Mouse (Mus musculus) stomach, postnatal 0 days (tissue): ENCODE measurements around the gene Sept9. TPM values are rescaled to one million over a fixed set of nuclear protein-coding genes. Genes with fewer than 3 reads are reported as not detected.

Experiments used
- ATAC-seq: fragments of 200-750 bp; cut with Nextera tagmentation; 2 replicates; pipeline ENCODE4 v1.8.0; 2017; ENCODE audit not compliant: low FRiP score, low TSS enrichment
- DNase-seq: peaks from one replicate; pipeline ENCODE4 v3.0.0-alpha.2; 2016; ENCODE audit warnings: low spot score
- H3K27ac ChIP-seq: fragments of 300-500 bp; sonication (generic); replicated peaks from 2 replicates; pipeline ENCODE4 v1.5.1; 2014; ENCODE audit warnings: mild to moderate bottlenecking, control low read depth
- H3K27me3 ChIP-seq: fragments of 300-500 bp; sonication (generic); 2 replicates; pipeline ENCODE4 v1.6.1; 2014; ENCODE audit warnings: low read length; ENCODE audit not compliant: control insufficient read depth, insufficient read depth
- H3K36me3 ChIP-seq: fragments of 300-500 bp; sonication (generic); 2 replicates; pipeline ENCODE4 v1.6.1; 2014; ENCODE audit warnings: low read length, mixed read lengths; ENCODE audit not compliant: control insufficient read depth, insufficient read depth
- H3K4me1 ChIP-seq: fragments of 300-500 bp; sonication (generic); replicated peaks from 2 replicates; pipeline ENCODE4 v1.6.1; 2014; ENCODE audit warnings: antibody characterized with exemption; ENCODE audit not compliant: control insufficient read depth, insufficient read depth
- H3K4me2 ChIP-seq: fragments of 300-500 bp; sonication (generic); replicated peaks from 2 replicates; pipeline ENCODE4 v1.6.1; 2014; ENCODE audit warnings: low read depth, mild to moderate bottlenecking, control low read depth, moderate library complexity
- H3K4me3 ChIP-seq: fragments of 300-500 bp; sonication (generic); 2 replicates; pipeline ENCODE4 v1.5.1; 2014; ENCODE audit warnings: low read depth, low read length, control low read depth
- H3K9ac ChIP-seq: fragments of 300-500 bp; sonication (generic); 2 replicates; pipeline ENCODE4 v1.6.1; 2014; ENCODE audit warnings: mild to moderate bottlenecking, low read length, control low read depth, mixed read lengths
- H3K9me3 ChIP-seq: fragments of 300-500 bp; sonication (generic); 2 replicates; pipeline ENCODE4 v1.6.1; 2016; ENCODE audit warnings: low read length; ENCODE audit not compliant: control insufficient read depth
- CTCF ChIP-seq: IDR thresholded peaks from 2 replicates; pipeline ENCODE4 v1.5.1; 2016; ENCODE audit warnings: antibody characterized with exemption, low read depth, mild to moderate bottlenecking, moderate library complexity
- EP300 ChIP-seq: optimal IDR thresholded peaks from 2 replicates; pipeline ENCODE3; 2016; ENCODE audit warnings: antibody characterized with exemption
- WGBS: fragments of 180-500 bp; shearing (Covaris S2); extraction: QIAGEN DNeasy Blood & Tissue Kit; methylation state at CpG from one replicate; pipeline ENCODE4 v1.1.7; 2014; 5-methylcytosine and 5-hydroxymethylcytosine counted together
- polyA plus RNA-seq: library from polyadenylated mRNA; unstranded; fragments of >200 nt; fragmentation: Nextera tagmentation; extraction: Ambion mirVana; gene quantifications from 2 replicates; pipeline ENCODE4 v1.2.1, GENCODE M21; 2015

Gene Sept9
- polyA plus RNA-seq = 42.9 and 46.2 TPM in 2 replicates

- Histone ChIP-seq H3K36me3 (no peaks in the 10 kb centered on the region), H3K4me3 (peak within 1 kb of the TSS; percentile 48), H3K27ac (peak within 1 kb of the TSS; percentile 65), H3K9me3 (no peaks in the 10 kb centered on the region), H3K4me1 (no peaks in the 10 kb centered on the region; the same call in 1 of the 2 replicates), H3K27me3 (no peaks in the 10 kb centered on the region), H3K9ac (peak within 1 kb of the TSS; percentile 75), H3K4me2 (peak within 1 kb of the TSS; percentile 81)
- peak; percentile 75 for DNase-seq
- no peak for TF ChIP-seq CTCF
- no peak for TF ChIP-seq EP300
- ATAC-seq = peak; percentile 48
- WGBS = 1% methylated on average over 66 of the region's 70 CpGs
These were observed at the start of gene Sept9 for GRCm38 (mm10) chr11:117199282-117200175. Gene Sept9 (plus strand): TSS chr11:117199661.

- Histone ChIP-seq H3K27me3 (no peaks in the 10 kb centered on the region), H3K4me3 (no peak overlapping the region), H3K4me1 (no peaks in the 10 kb centered on the region), H3K27ac (no peak overlapping the region), H3K36me3 (peaks cover 54% of the 10 kb centered on the region), H3K9me3 (no peaks in the 10 kb centered on the region), H3K9ac (no peak overlapping the region), H3K4me2 (no peak overlapping the region)
- ATAC-seq = no peak
- WGBS = 76% methylated on average over 9 of the region's 9 CpGs
- no peak for DNase-seq
- TF ChIP-seq CTCF (no peak), EP300 (no peak)
These were observed 48.9 kb upstream of the Sept9 start for GRCm38 (mm10) chr11:117150467-117150966.

GRCm38 (mm10) chr11:117151461-117151860 is 48.0 kb upstream of the Sept9 start:
- no peak for DNase-seq
- H3K36me3 ChIP-seq = peaks cover 55% of the 10 kb centered on the region
- no peaks in the 10 kb centered on the region for H3K9me3 ChIP-seq
- H3K4me2 ChIP-seq = no peak overlapping the region
- H3K27ac ChIP-seq = no peak overlapping the region
- no peak overlapping the region for H3K9ac ChIP-seq
- H3K27me3 ChIP-seq = no peaks in the 10 kb centered on the region
- no peak for TF ChIP-seq EP300
- no peak for TF ChIP-seq CTCF
- no peak overlapping the region for H3K4me3 ChIP-seq
- 92% methylated on average over 7 of the region's 7 CpGs for WGBS
- no peak for ATAC-seq
- no peaks in the 10 kb centered on the region for H3K4me1 ChIP-seq

GRCm38 (mm10) chr11:117152541-117152940 is 46.9 kb upstream of the Sept9 start:
- 80% methylated on average over 6 of the region's 6 CpGs for WGBS
- Histone ChIP-seq H3K4me2 (no peak overlapping the region), H3K36me3 (peaks cover 52% of the 10 kb centered on the region), H3K4me3 (no peak overlapping the region), H3K9ac (no peak overlapping the region), H3K4me1 (no peaks in the 10 kb centered on the region), H3K27me3 (no peaks in the 10 kb centered on the region), H3K27ac (no peak overlapping the region), H3K9me3 (no peaks in the 10 kb centered on the region)
- TF ChIP-seq EP300 = no peak
- no peak for TF ChIP-seq CTCF
- ATAC-seq = no peak
- DNase-seq = no peak

- 72% methylated on average over 9 of the region's 9 CpGs for WGBS
- H3K27ac ChIP-seq = peak overlapping the region; percentile 40; the same call in 1 of the 2 replicates
- no peaks in the 10 kb centered on the region for H3K27me3 ChIP-seq
- H3K9ac ChIP-seq = no peak overlapping the region
- TF ChIP-seq EP300 = no peak
- no peak for TF ChIP-seq CTCF
- H3K4me2 ChIP-seq = no peak overlapping the region
- no peaks in the 10 kb centered on the region for H3K9me3 ChIP-seq
- ATAC-seq = no peak
- DNase-seq = no peak
- H3K36me3 ChIP-seq = peaks cover 50% of the 10 kb centered on the region
- H3K4me3 ChIP-seq = no peak overlapping the region
- H3K4me1 ChIP-seq = no peaks in the 10 kb centered on the region
These were observed 45.9 kb upstream of the Sept9 start for GRCm38 (mm10) chr11:117153553-117153952.
